21 mouse cellular contexts compared by ENCODE assay signal in the genomic region with DNA sequence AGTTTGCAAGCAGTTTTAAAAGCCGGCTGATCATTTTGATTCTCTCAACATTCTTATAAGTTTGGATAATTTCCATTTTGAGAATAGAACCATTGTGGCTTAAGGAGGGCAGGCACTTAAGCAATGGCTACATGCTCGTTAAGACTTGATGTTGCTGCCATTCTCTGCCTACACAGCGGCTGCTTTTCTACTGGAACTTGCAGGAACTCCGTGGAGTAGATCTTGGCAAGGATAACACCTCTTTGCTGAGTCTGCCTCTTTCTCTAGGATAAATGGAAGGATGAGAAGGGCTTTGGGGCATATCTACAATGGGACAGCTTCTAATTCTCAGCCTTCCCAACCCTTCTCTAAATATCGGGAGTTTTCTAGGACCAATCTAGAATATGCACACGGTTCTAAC. TPM values are rescaled to one million over a fixed set of nuclear protein-coding genes. Genes with fewer than 3 reads are reported as not detected.
"Had no signal": no experiment of that assay in that cellular context is flagged by ENCODE, and none has a peak within 500 bp of the region (broad histone marks: within the 10 kb centered on the region; RNA-seq: fewer than 3 reads in every experiment).

No protein-coding gene starts in this region.

- H3K27me3 ChIP-seq: liver, embryonic 13.5 days; midbrain, embryonic 13.5 days had no signal

- DNase-seq: kidney, adult 18-20 months; layer of hippocampus, postnatal 36 days; liver, embryonic 13.5 days; lung, adult 2 months; lung, postnatal 14 days; lung, postnatal 4 days; retina, postnatal 1 day; right cerebral cortex, postnatal 25 days; thymus, adult 2 months; thymus, postnatal 14 days; thymus, postnatal 4 days had no signal

- H3K36me3 ChIP-seq: liver, embryonic 13.5 days; midbrain, embryonic 10.5 days; midbrain, embryonic 13.5 days had no signal

- H3K4me3 ChIP-seq: left cerebral cortex, adult 2 months; liver, embryonic 13.5 days; midbrain, embryonic 10.5 days; midbrain, embryonic 13.5 days had no signal

- H3K4me2 ChIP-seq: liver, embryonic 13.5 days; midbrain, embryonic 13.5 days had no signal

- ATAC-seq: midbrain, embryonic 13.5 days; midbrain, embryonic 16.5 days had no signal

RNA-seq across cellular contexts. Expression of gene Selp, which starts 0.6 kb away (rescaled TPM):
- total RNA-seq: layer of hippocampus, adult 8-10 months; left cerebral cortex, adult 2 months; left cerebral cortex, postnatal 10 days; left cerebral cortex, postnatal 36 days had no signal
- polyA plus RNA-seq: midbrain, embryonic 10.5 days; midbrain, embryonic 16.5 days; neural tube, embryonic 11.5 days; neural tube, embryonic 14.5 days had no signal

RNA-seq across cellular contexts. Expression of gene Sell, which starts 53.9 kb away (rescaled TPM):
- total RNA-seq: layer of hippocampus, postnatal 36 days; left cerebral cortex, adult 2 months; left cerebral cortex, postnatal 10 days; left cerebral cortex, postnatal 36 days had no signal
- polyA plus RNA-seq: limb, embryonic 11.5 days; midbrain, embryonic 10.5 days; midbrain, embryonic 13.5 days; midbrain, embryonic 16.5 days; neural tube, embryonic 11.5 days had no signal
